Mouse (Mus musculus) limb, embryonic 15.5 days (tissue): ENCODE data around the gene Ripor2. TPM values are rescaled to one million over a fixed set of nuclear protein-coding genes. Genes with fewer than 3 reads are reported as not detected.

Source experiments
- ATAC-seq: fragments of 200-750 bp; cut with Nextera tagmentation; 2 replicates; pipeline ENCODE4 v1.8.0; 2017; ENCODE audit warnings: low read depth, moderate TSS enrichment; ENCODE audit not compliant: insufficient number of reproducible peaks, low FRiP score, low TSS enrichment
- H3K27ac ChIP-seq: fragments of 300-500 bp; sonication (generic); 2 replicates; pipeline ENCODE4 v1.5.1; 2015; ENCODE audit warnings: moderate library complexity, mild to moderate bottlenecking, inconsistent platforms
- H3K27me3 ChIP-seq: fragments of 300-500 bp; sonication (generic); 2 replicates; pipeline ENCODE4 v1.6.1; 2015; ENCODE audit warnings: inconsistent platforms
- H3K36me3 ChIP-seq: fragments of 300-500 bp; sonication (generic); 2 replicates; pipeline ENCODE4 v1.6.1; 2015; ENCODE audit warnings: inconsistent platforms
- H3K4me1 ChIP-seq: fragments of 300-500 bp; sonication (generic); 2 replicates; pipeline ENCODE4 v1.6.1; 2015; ENCODE audit warnings: inconsistent platforms
- H3K4me2 ChIP-seq: fragments of 300-500 bp; sonication (generic); 2 replicates; pipeline ENCODE4 v1.6.1; 2015; ENCODE audit warnings: mild to moderate bottlenecking, inconsistent platforms
- H3K4me3 ChIP-seq: fragments of 300-500 bp; sonication (generic); 2 replicates; pipeline ENCODE4 v1.5.1; 2015; ENCODE audit warnings: mild to moderate bottlenecking, inconsistent platforms
- H3K9ac ChIP-seq: fragments of 300-500 bp; sonication (generic); 2 replicates; pipeline ENCODE4 v1.6.1; 2015; ENCODE audit warnings: inconsistent platforms
- H3K9me3 ChIP-seq: fragments of 300-500 bp; sonication (generic); 2 replicates; pipeline ENCODE4 v1.6.1; 2016; ENCODE audit warnings: inconsistent platforms
- WGBS: fragments of 180-500 bp; shearing (Covaris S2); methylation state at CpG from one replicate; pipeline ENCODE4 v1.1.7; 2015; 5-methylcytosine and 5-hydroxymethylcytosine counted together
- polyA plus RNA-seq: library from polyadenylated mRNA; unstranded; fragments of >200 nt; fragmentation: Nextera tagmentation; extraction: Ambion mirVana; gene quantifications from 2 replicates; pipeline ENCODE4 v1.2.1, GENCODE M21; 2015

Gene Ripor2
- polyA plus RNA-seq, 1 experiment from 2014 or later, result 4.1 TPM

- H3K4me2 ChIP-seq, result no peak overlapping the region
- H3K36me3 ChIP-seq, result no peaks in the 10 kb centered on the region
- no peak overlapping the region for H3K27ac ChIP-seq
- no peak overlapping the region for H3K4me3 ChIP-seq
- ATAC-seq, result no peak
- H3K4me1 ChIP-seq, result peaks cover 14% of the 10 kb centered on the region
- no peak overlapping the region for H3K9ac ChIP-seq
- no peaks in the 10 kb centered on the region for H3K27me3 ChIP-seq
- 76% methylated on average over 5 of the region's 5 CpGs for WGBS
- no peaks in the 10 kb centered on the region for H3K9me3 ChIP-seq
These were observed 43.1 kb downstream of the Ripor2 start for GRCm38 (mm10) chr13:24625071-24625470.

- 68% methylated on average over 6 of the region's 6 CpGs for WGBS
- H3K9ac ChIP-seq, result no peak overlapping the region
- H3K4me1 ChIP-seq, result peaks cover 12% of the 10 kb centered on the region
- H3K4me2 ChIP-seq, result no peak overlapping the region
- no peaks in the 10 kb centered on the region for H3K36me3 ChIP-seq
- 0 out of 2 replicates have a peak, but pooled peaks have one; percentile 19 for ATAC-seq
- H3K9me3 ChIP-seq, result no peaks in the 10 kb centered on the region
- H3K27me3 ChIP-seq, result no peaks in the 10 kb centered on the region
- no peak overlapping the region for H3K4me3 ChIP-seq
- no peak overlapping the region; the same call in 1 of the 2 replicates for H3K27ac ChIP-seq
These were observed 44.9 kb downstream of the Ripor2 start for GRCm38 (mm10) chr13:24626698-24627436.

- Histone ChIP-seq H3K4me2 (no peak overlapping the region), H3K9me3 (no peaks in the 10 kb centered on the region), H3K4me3 (no peak overlapping the region), H3K27ac (no peak overlapping the region), H3K4me1 (peaks cover 12% of the 10 kb centered on the region), H3K9ac (no peak overlapping the region), H3K36me3 (no peaks in the 10 kb centered on the region), H3K27me3 (no peaks in the 10 kb centered on the region)
- WGBS, result 86% methylated on average over 4 of the region's 4 CpGs
- no peak for ATAC-seq
These were observed 46.2 kb downstream of the Ripor2 start for GRCm38 (mm10) chr13:24628192-24628591.

GRCm38 (mm10) chr13:24629073-24629621, 47.2 kb downstream of the Ripor2 start:
- H3K4me3 ChIP-seq, result no peak overlapping the region
- no peaks in the 10 kb centered on the region for H3K36me3 ChIP-seq
- no peak overlapping the region for H3K9ac ChIP-seq
- H3K9me3 ChIP-seq, result no peaks in the 10 kb centered on the region
- H3K27me3 ChIP-seq, result no peaks in the 10 kb centered on the region
- 39% methylated on average over 6 of the region's 6 CpGs for WGBS
- H3K27ac ChIP-seq, result no peak overlapping the region
- no peak overlapping the region for H3K4me2 ChIP-seq
- peak; percentile 62 for ATAC-seq
- peaks cover 12% of the 10 kb centered on the region for H3K4me1 ChIP-seq

- Histone ChIP-seq H3K9ac (no peak overlapping the region), H3K27ac (no peak overlapping the region), H3K36me3 (no peaks in the 10 kb centered on the region), H3K9me3 (no peaks in the 10 kb centered on the region), H3K4me1 (peaks cover 12% of the 10 kb centered on the region), H3K27me3 (no peaks in the 10 kb centered on the region), H3K4me3 (no peak overlapping the region), H3K4me2 (no peak overlapping the region)
- ATAC-seq, result no peak
- WGBS, result 73% methylated on average over 4 of the region's 4 CpGs
These were observed 48.4 kb downstream of the Ripor2 start for GRCm38 (mm10) chr13:24630364-24630763.

- Histone ChIP-seq H3K36me3 (no peaks in the 10 kb centered on the region), H3K27ac (no peak overlapping the region), H3K27me3 (peaks cover 11% of the 10 kb centered on the region), H3K9ac (no peak overlapping the region), H3K4me3 (no peak overlapping the region), H3K9me3 (no peaks in the 10 kb centered on the region), H3K4me1 (peaks cover 7% of the 10 kb centered on the region; the same call in 1 of the 2 replicates), H3K4me2 (no peak overlapping the region)
- ATAC-seq, result no peak
- WGBS, result 70% methylated on average over 4 of the region's 4 CpGs
These were observed 51.1 kb downstream of the Ripor2 start for GRCm38 (mm10) chr13:24632988-24633577.

- no peak overlapping the region for H3K27ac ChIP-seq
- H3K4me2 ChIP-seq, result no peak overlapping the region
- H3K9ac ChIP-seq, result no peak overlapping the region
- no peaks in the 10 kb centered on the region for H3K9me3 ChIP-seq
- H3K4me1 ChIP-seq, result peaks cover 10% of the 10 kb centered on the region
- 83% methylated on average over 13 of the region's 13 CpGs for WGBS
- H3K27me3 ChIP-seq, result peaks cover 20% of the 10 kb centered on the region
- no peak overlapping the region for H3K4me3 ChIP-seq
- no peak for ATAC-seq
- H3K36me3 ChIP-seq, result no peaks in the 10 kb centered on the region
These were observed 52.5 kb downstream of the Ripor2 start for GRCm38 (mm10) chr13:24634346-24635120.

- Histone ChIP-seq H3K27ac (no peak overlapping the region), H3K4me2 (peak overlapping the region; percentile 98), H3K9me3 (no peaks in the 10 kb centered on the region), H3K4me3 (peak overlapping the region; percentile 59), H3K9ac (peak overlapping the region; percentile 39), H3K36me3 (no peaks in the 10 kb centered on the region), H3K27me3 (peaks cover 21% of the 10 kb centered on the region), H3K4me1 (peaks cover 13% of the 10 kb centered on the region)
- 1% methylated on average over 65 of the region's 66 CpGs for WGBS
- ATAC-seq, result no peak; the same call in 1 of the 2 replicates
These were observed 56.6 kb downstream of the Ripor2 start for GRCm38 (mm10) chr13:24638371-24639214.

GRCm38 (mm10) chr13:24639215-24640165, 57.5 kb downstream of the Ripor2 start:
- 11% methylated on average over 22 of the region's 22 CpGs for WGBS
- peak overlapping the region; percentile 39; the same call in 1 of the 2 replicates for H3K9ac ChIP-seq
- ATAC-seq, result no peak

GRCm38 (mm10) chr13:24640166-24640560, 58.2 kb downstream of the Ripor2 start:
- Histone ChIP-seq H3K9ac (no peak overlapping the region), H3K4me3 (no peak overlapping the region), H3K4me1 (peaks cover 13% of the 10 kb centered on the region), H3K4me2 (no peak overlapping the region), H3K27me3 (peaks cover 21% of the 10 kb centered on the region), H3K36me3 (no peaks in the 10 kb centered on the region), H3K9me3 (no peaks in the 10 kb centered on the region), H3K27ac (no peak overlapping the region)
- WGBS, result 50% methylated on average over 4 of the region's 4 CpGs
- no peak for ATAC-seq

More at GRCm38 (mm10) chr13:24639215-24640165, 57.5 kb downstream of the Ripor2 start:
- Histone ChIP-seq H3K27me3 (peaks cover 21% of the 10 kb centered on the region), H3K4me1 (peaks cover 13% of the 10 kb centered on the region), H3K4me2 (peak overlapping the region; percentile 98), H3K4me3 (peak overlapping the region; percentile 59), H3K9me3 (no peaks in the 10 kb centered on the region), H3K36me3 (no peaks in the 10 kb centered on the region), H3K27ac (no peak overlapping the region)
